Mouse (Mus musculus): Measurements from ENCODE around the gene Rnf10.

Gene Rnf10

GRCm38 (mm10) chr5:115235323-115235771 is 37.4 kb downstream of the Rnf10 start:
- peak; percentile 71 to 77 for DNase-seq (ENCODE audit: low spot score in 2 of 2)

GRCm38 (mm10) chr5:115234519-115234918 is 38.2 kb downstream of the Rnf10 start:
- peak; percentile 48 to 62 for DNase-seq (ENCODE audit: low spot score in 2 of 2)

DNA sequence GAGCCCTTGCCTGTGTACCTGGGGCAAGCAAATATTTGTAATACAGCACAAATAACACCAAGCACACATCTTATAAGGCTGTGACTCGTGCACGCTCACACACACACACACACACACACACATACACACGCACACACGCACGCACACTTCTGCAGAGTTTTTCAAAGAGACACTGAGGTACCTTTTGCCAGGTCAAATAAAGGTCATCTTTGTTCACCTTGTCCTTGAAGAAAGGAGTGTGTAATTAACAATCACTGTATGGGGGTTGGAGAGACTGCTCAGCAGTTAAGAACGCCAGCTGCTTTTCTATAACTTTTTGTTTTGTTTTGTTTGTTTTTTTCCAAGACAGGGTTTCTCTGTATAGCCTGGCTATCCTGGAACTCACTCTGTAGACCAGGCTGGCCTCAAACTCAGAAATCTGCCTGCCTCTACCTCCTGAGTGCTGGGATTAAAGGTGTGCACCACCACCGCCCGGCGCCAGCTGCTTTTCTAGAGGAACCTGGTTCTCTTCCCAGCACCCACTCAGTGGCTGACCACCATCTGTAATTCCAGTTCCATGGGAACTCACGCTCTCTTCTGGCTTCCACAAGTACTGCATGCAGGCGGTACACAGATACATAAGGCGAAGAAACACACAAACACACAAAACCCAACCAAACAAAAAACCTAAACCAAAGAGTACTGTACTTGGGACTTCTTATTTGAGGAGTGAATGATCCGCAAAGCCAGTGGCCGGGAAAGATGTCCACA is 39.5 kb downstream of the Rnf10 start:
- no peak for DNase-seq (ENCODE audit: low spot score in 2 of 2)

DNA sequence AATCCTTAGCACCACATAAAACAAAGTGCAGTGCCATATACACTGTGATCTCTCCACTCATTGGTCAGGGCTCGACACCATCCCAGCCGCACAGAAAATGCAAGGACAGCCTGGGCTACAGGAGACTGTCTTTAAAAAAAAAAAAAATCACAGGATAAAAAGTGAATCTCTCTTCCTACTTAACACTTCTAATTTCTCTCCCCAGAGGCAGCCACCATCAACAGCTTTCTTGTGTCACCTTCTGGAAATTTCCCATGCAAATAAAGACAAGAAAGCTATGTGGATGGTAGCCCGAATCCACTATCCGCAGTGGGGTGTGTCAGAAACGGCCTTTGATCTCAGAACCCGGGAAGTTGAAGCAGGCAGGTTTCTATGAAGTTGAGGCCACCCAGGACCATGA is 40.2 kb downstream of the Rnf10 start:
- DNase-seq (ENCODE audit: low spot score in 2 of 2): peak in 1 of 2 experiments; percentile 36

GRCm38 (mm10) chr5:115231552-115232120 is 41.1 kb downstream of the Rnf10 start:
- no peak for DNase-seq (ENCODE audit: low spot score in 2 of 2)

DNA sequence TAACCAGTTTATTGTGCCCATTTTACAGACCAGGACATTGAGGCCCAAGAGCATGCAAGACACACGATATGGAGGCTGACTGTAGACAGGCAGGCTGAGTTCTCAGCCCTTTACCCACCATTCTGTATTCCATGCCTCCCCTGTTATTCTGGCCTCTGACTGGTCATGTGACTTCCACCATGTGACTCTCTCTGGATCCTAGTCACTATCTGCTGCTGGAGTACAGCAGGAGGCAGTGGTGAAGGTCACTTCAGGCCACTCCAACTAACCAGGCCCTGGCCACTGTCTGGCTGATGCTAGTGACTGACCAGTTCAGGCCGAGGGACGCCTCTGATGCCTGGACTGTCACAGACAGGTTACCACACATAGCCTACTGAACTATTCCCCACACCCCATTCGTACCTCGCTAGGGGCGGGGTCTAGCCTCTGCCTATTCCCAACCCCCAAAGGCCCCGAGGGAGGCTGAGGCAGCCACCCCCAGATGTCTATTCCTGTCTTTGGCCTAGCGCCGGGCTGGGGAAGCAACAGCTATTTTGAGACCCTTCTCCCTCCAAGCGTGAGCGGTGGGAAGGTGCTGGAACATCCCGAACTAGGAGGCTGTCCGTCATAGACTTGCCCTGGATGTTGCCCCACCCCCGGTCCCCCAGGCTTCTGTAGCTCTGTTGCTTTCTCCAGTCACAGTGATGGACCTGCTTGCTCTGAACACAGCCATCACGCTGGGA is 41.7 kb downstream of the Rnf10 start:
- DNase-seq (ENCODE audit: low spot score in 2 of 2): peak; percentile 81 to 88

DNA sequence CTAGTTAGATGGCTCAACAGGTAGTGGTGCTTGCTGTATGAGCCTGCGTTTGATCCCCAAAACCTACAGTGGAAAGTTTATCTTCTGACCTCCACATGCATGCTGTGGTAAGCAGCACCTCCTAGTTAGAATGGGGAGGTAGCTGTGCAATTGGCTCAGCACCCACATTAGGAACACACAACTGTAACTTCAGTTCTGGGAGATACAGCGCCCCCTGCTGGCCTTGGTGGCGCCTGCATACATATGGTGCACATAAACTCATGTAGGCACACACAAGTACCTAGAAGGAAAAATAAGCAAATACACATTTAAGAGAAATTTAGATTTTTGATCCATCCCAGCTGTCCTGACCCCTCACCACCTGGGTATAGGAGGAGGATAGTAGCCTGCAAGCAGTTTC is 50.2 kb downstream of the Rnf10 start:
- DNase-seq (ENCODE audit: low spot score in 2 of 2): no peak

- DNase-seq (ENCODE audit: low spot score in 2 of 2): peak; percentile 71 to 83
These were observed 51.6 kb downstream of the Rnf10 start for GRCm38 (mm10) chr5:115220931-115221640.

- no peak for DNase-seq (ENCODE audit: low spot score in 2 of 2)
These were observed 54.7 kb downstream of the Rnf10 start for GRCm38 (mm10) chr5:115217998-115218397.

GRCm38 (mm10) chr5:115215273-115216185 is 57.2 kb downstream of the Rnf10 start:
- DNase-seq (ENCODE audit: low spot score in 2 of 2): peak in 1 of 2 experiments; percentile 33

DNA sequence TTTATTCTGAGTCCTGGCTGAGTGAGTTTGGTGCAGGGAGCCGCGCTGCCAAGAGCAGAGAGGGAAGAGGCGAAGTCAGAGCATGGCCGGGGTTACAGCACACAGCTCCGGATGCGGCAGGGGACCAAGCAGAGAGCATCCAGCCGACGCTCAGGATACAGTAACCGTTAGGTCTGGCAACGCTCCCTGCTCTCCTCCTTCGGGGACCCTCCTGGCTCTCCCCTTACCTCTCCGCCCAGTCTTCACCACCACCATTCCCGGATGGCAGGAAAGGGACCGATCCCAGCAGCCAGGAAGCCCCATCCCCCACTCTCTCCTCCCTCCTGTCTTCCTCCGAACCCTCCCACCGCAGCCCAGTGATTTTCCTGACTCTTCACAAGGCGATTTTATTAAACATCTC is 57.8 kb downstream of the Rnf10 start:
- DNase-seq (ENCODE audit: low spot score in 2 of 2): peak; percentile 77 to 78

DNA sequence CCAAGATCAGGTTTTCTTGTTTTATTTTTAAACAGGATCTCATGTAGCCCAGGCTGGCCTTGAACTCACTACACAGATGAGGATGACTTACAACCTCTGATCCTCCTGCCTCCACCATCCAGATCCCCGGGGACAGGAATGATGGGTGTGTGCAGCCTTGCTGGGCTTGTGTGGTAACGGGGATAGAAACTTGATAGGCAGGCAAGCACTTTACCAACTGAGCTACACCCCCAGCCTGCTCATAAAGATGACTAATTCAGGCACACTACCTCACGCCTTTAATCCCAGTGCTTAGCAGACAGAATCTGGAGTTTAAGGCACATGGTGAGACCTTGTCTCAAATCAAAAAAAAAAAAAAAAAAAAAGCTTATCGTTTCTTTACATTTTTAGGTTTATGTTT is 59.8 kb downstream of the Rnf10 start:
- no peak for DNase-seq (ENCODE audit: low spot score in 2 of 2)

DNA sequence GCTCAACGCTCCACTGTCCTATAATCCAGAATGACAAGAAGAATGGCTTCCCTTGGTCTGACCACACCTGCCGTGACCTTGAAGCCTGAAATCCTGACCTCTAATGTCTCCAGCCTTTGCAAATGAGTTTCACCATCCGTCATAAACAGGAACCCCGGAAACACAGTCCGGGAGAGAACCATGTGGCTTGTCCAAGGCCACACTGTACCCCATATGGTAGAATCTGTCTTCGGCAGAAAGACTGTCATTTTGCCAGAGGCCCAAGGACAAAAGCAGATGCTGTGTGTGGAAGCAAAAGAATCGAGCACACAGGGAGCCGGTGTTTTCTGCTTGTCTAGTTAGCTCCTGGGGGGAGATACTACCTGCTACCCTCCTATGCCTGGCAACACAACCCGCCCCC is 60.2 kb downstream of the Rnf10 start:
- no peak for DNase-seq (ENCODE audit: low spot score in 2 of 2)

DNA sequence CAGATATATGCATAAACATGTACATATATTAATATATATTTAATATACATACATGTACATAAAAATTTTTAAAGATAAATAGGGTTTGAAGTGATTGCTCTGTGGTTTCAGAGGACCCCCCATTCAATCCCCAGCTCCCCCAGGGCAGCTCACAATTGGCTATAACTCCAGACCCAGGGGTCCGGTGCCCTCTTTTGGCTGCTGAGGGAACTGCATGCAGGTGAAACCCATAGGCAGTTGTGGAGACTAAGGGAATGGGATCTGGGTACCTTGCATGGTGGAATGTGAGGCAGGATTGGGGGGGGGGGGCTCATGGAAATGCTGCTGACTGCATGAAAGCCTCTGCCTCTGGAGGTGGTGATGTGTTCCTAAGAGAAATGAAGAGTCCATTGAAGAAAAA is 62.3 kb downstream of the Rnf10 start:
- DNase-seq (ENCODE audit: low spot score in 2 of 2): no peak

GRCm38 (mm10) chr5:115208601-115209000 is 64.1 kb downstream of the Rnf10 start:
- no peak for DNase-seq (ENCODE audit: low spot score in 2 of 2)

- no peak for DNase-seq (ENCODE audit: low spot score in 2 of 2)
These were observed 64.8 kb downstream of the Rnf10 start for GRCm38 (mm10) chr5:115207892-115208291.

DNA sequence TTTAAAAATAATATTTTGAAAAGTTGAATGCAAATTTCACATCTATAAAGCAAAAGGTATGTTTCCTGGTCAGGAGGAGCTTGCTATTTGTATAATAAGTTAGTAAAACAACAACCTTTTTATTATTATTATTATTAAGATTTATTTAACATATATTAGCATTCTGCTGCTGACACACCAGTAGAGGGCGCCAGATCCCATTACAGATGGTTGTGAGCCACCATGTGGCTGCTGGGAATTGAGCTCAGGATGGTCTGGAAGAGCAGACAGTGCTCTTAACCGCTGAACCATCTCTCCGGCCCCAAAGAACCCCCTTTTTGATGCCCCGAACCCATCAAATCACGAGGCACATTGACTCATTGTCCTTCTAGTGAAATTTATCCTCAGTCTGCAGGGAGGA is 65.5 kb downstream of the Rnf10 start:
- DNase-seq (ENCODE audit: low spot score in 2 of 2): no peak

GRCm38 (mm10) chr5:115204562-115205311 is 68.0 kb downstream of the Rnf10 start:
- no peak for DNase-seq (ENCODE audit: low spot score in 2 of 2)

DNA sequence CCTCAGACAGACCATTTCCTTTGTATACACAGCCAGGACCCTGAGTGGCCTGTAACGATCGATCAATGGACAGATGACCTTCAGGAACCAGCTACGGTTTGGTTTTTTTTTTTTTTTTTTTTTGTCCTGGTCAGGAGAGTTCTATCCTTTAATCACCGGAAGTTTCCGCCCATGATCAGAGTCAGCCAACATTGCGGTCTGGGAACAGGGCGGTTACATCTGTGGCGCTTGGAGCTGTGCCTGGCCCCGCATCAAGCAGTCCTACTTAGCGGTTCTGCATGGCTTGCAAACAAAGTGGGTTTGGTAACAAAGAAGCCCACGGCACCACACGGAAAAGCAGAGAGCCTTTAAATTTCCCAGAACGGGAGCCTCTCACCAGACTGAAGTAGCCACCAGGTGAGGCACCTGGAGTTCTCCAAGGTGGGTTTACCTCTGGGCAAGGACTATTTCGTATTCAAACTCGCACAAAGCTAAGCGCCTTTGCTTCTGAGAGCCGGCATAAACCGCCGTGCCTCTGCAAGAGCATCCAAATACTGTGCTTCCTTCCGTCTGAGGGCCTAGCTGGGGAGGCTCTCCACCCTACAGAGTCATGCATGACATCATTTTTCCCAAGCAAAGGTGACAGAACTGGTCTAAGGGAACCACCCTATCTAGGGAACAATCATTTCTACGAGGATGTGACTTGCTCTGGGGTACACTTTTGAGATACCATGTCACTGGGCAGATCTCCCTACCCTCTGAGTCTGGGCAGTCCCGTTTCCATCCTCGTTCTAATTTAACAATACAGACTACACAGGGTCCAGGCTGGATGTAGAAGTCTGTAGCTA is 68.8 kb downstream of the Rnf10 start:
- DNase-seq (ENCODE audit: low spot score in 2 of 2): no peak

All from frontal cortex, postnatal 36 days (tissue).